Mouse (Mus musculus) embryonic facial prominence, embryonic 12.5 days (tissue): ENCODE data around the gene Cpne1. TPM values are rescaled to one million over a fixed set of nuclear protein-coding genes. Genes with fewer than 3 reads are reported as not detected.

Source experiments
- ATAC-seq: fragments of 200-750 bp; cut with Nextera tagmentation; 2 replicates; pipeline ENCODE4 v1.8.0; 2017; ENCODE audit not compliant: insufficient number of reproducible peaks, insufficient read depth, low FRiP score, low TSS enrichment
- H3K27ac ChIP-seq: fragments of 300-500 bp; sonication (generic); 2 replicates; pipeline ENCODE4 v1.5.1; 2016; ENCODE audit warnings: mild to moderate bottlenecking
- H3K27me3 ChIP-seq: fragments of 300-500 bp; sonication (generic); 2 replicates; pipeline ENCODE4 v1.6.1; 2016; ENCODE audit warnings: mild to moderate bottlenecking, moderate library complexity
- H3K36me3 ChIP-seq: fragments of 300-500 bp; sonication (generic); 2 replicates; pipeline ENCODE4 v1.6.1; 2016; ENCODE audit warnings: mild to moderate bottlenecking
- H3K4me1 ChIP-seq: fragments of 300-500 bp; sonication (generic); 2 replicates; pipeline ENCODE4 v1.6.1; 2016
- H3K4me2 ChIP-seq: fragments of 300-500 bp; sonication (generic); replicated peaks from 2 replicates; pipeline ENCODE4 v1.6.1; 2016; ENCODE audit warnings: mild to moderate bottlenecking, moderate library complexity
- H3K4me3 ChIP-seq: fragments of 300-500 bp; sonication (generic); 2 replicates; pipeline ENCODE4 v1.5.1; 2016; ENCODE audit warnings: mild to moderate bottlenecking
- H3K9ac ChIP-seq: fragments of 300-500 bp; sonication (generic); 2 replicates; pipeline ENCODE4 v1.6.1; 2016; ENCODE audit warnings: mild to moderate bottlenecking, moderate library complexity
- H3K9me3 ChIP-seq: fragments of 300-500 bp; sonication (generic); 2 replicates; pipeline ENCODE4 v1.6.1; 2016; ENCODE audit warnings: mild to moderate bottlenecking, moderate library complexity
- WGBS: fragments of 180-500 bp; shearing (Covaris S2); methylation state at CpG from one replicate; pipeline ENCODE4 v1.1.7; 2016; 5-methylcytosine and 5-hydroxymethylcytosine counted together
- polyA plus RNA-seq: library from polyadenylated mRNA; unstranded; fragments of >200 nt; fragmentation: Nextera tagmentation; extraction: Ambion mirVana; gene quantifications from 2 replicates; pipeline ENCODE4 v1.2.1, GENCODE M21; 2016

Gene Cpne1
- polyA plus RNA-seq, 1 experiment from 2014 or later: 64.9 TPM

DNA sequence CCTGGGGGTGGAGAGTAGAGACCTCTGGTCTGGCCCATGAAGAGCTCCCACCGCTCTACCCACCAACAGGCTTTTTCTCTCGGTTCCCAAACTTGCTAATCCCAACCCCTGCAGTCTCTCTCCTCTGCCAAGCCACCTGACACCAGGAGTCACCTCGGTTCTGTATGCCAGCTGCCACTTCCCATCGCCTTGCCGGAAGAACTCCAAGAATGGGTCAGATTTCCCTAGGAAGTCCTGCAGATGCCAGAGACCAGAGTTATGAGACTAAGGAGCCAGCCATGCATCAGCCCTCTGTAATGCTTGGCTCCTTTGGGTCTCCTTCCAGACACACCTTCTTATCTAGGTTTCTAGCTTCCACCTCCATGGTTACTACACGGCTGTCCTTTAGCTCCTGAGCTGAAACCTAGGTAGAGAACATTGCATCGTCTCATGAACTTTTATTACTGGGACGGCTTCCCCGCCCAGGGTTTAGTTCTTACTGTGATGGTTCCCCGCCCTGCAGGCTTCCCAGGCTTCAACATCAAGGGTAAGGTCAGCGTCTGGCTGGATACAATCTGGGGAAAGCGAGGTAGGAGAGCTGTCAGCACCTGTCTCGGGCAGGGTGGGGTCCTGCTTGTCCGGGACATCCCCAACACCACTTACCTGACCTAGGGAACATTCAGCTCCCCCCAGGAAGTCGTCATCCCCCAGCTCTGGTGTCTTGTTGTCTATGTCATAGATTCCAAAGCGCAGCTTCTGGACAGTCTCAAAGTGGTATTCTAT is 33.2 kb downstream of the Cpne1 start:
- no peak overlapping the region for H3K9ac ChIP-seq
- H3K27ac ChIP-seq: no peak overlapping the region
- no peak overlapping the region for H3K4me3 ChIP-seq
- no peaks in the 10 kb centered on the region for H3K9me3 ChIP-seq
- peaks cover 3% of the 10 kb centered on the region; the same call in 1 of the 2 replicates for H3K4me1 ChIP-seq
- H3K36me3 ChIP-seq: peaks cover 58% of the 10 kb centered on the region
- no peak overlapping the region for H3K4me2 ChIP-seq
- no peak for ATAC-seq
- no peaks in the 10 kb centered on the region for H3K27me3 ChIP-seq
- WGBS: 91% methylated on average over 16 of the region's 16 CpGs

DNA sequence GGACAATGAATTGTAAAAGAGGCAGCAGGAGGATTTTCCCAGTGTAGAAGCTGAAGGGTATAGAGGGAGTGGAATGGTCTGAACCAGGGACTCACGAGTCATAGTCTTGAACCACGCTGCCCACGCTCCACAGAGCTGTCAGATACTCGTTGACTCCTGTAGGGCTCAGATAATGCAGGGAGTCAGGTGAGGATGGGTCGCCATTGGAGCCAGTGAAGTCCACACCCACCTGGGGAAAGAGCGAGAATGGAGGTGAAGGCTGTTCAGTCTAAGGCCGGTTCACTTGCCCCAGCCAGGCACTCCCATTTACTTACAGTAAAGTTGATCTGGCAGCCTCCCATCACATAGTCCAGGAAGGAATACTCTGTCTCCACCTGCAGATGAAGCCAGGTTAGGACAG is 34.3 kb downstream of the Cpne1 start:
- no peaks in the 10 kb centered on the region for H3K9me3 ChIP-seq
- peaks cover 69% of the 10 kb centered on the region for H3K36me3 ChIP-seq
- 89% methylated on average over 7 of the region's 7 CpGs for WGBS
- H3K4me3 ChIP-seq: no peak overlapping the region
- no peak for ATAC-seq
- no peaks in the 10 kb centered on the region for H3K27me3 ChIP-seq
- H3K9ac ChIP-seq: no peak overlapping the region
- H3K27ac ChIP-seq: no peak overlapping the region
- peaks cover 3% of the 10 kb centered on the region; the same call in 1 of the 2 replicates for H3K4me1 ChIP-seq
- no peak overlapping the region for H3K4me2 ChIP-seq

DNA sequence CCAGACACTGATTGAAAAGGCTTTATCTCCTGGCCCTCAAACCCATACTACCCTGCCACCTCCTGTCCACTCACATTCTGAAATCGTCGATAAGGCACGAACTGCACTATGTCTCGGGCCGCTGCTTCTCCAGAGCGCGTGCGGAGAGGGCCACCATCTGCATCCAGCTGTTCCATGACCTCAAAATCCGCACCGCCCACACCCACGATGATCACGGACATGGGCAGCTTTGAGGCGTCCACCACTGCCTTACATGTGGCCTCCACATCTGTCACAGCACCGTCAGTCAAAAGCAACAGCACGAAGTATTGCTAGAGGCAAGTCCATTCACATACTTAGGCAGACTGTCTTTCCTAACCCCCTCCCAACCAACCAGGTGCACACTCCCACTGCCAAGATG is 38.0 kb downstream of the Cpne1 start:
- Histone ChIP-seq H3K36me3 (peaks cover 98% of the 10 kb centered on the region), H3K27me3 (no peaks in the 10 kb centered on the region), H3K9ac (no peak overlapping the region), H3K9me3 (no peaks in the 10 kb centered on the region), H3K4me2 (no peak overlapping the region), H3K27ac (no peak overlapping the region), H3K4me1 (no peaks in the 10 kb centered on the region), H3K4me3 (no peak overlapping the region)
- ATAC-seq: no peak
- WGBS: 95% methylated on average over 15 of the region's 15 CpGs

DNA sequence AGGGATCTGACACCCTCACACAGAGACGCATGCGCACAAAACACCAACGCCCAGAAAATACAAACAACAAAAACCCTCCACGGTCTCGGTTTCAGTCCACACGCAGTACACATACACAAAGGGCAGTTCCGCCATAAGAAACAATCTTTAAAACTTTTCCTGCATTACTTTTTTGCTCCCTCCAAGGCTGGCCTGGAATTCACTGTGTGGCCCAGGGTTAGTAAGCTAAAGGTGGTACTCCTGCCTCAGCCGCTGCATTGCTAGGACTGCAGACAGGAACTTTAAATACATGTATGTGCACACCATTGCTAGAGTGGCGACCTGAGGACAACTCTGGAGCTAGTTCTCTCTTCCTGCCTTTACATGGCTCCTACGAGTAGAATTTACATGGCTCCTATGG is 40.5 kb downstream of the Cpne1 start:
- Histone ChIP-seq H3K4me3 (no peak overlapping the region), H3K9me3 (no peaks in the 10 kb centered on the region), H3K9ac (no peak overlapping the region), H3K36me3 (peaks cover 81% of the 10 kb centered on the region), H3K27ac (no peak overlapping the region), H3K4me1 (peaks cover 5% of the 10 kb centered on the region), H3K27me3 (no peaks in the 10 kb centered on the region), H3K4me2 (no peak overlapping the region)
- ATAC-seq: no peak
- 94% methylated on average over 10 of the region's 10 CpGs for WGBS

DNA sequence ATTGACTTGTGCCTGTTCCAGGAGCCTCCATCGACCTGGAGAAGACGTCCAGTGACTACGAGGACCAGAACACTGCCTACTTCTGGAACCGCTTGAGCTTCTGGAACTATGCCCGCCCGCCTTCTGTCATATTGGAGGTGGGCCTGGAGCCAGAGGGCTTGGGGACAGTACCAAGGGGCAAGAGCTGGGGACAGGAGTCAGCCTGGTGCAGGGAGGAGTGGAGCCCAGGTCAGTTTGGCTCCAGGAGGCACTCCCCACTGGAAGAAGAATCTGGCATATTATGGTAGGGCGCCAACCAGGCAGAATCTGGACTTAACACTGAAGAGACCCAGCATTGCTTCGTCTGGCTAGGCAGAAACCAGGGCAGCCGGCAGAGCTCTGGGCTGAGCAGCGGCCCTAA is 43.8 kb downstream of the Cpne1 start:
- Histone ChIP-seq H3K27ac (no peak overlapping the region), H3K9me3 (no peaks in the 10 kb centered on the region), H3K4me2 (no peak overlapping the region), H3K4me1 (peaks cover 11% of the 10 kb centered on the region), H3K36me3 (peaks cover 47% of the 10 kb centered on the region), H3K4me3 (no peak overlapping the region), H3K9ac (no peak overlapping the region), H3K27me3 (no peaks in the 10 kb centered on the region)
- WGBS: 96% methylated on average over 10 of the region's 10 CpGs
- ATAC-seq: no peak

DNA sequence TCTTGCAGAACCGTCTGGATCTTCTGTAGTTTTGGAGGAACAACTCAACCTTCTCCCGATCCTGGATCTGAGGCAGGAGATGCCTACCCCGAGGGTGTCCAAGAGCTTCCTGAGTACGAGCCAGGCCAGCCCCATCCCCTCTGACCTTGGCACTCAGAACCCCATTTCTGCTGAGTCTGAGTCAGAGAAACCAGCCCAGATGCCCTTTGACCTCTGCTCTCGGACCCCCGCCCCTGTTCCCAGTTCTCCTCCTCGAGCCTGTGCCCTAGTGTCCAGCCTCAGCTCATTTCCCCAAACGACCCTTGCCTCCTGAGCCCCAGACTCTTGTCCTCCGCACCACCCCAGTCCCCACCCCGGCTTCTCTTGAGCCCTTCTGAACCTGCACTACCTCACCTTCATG is 45.6 kb downstream of the Cpne1 start:
- peak; percentile 7; the same call in 1 of the 2 replicates for ATAC-seq

DNA sequence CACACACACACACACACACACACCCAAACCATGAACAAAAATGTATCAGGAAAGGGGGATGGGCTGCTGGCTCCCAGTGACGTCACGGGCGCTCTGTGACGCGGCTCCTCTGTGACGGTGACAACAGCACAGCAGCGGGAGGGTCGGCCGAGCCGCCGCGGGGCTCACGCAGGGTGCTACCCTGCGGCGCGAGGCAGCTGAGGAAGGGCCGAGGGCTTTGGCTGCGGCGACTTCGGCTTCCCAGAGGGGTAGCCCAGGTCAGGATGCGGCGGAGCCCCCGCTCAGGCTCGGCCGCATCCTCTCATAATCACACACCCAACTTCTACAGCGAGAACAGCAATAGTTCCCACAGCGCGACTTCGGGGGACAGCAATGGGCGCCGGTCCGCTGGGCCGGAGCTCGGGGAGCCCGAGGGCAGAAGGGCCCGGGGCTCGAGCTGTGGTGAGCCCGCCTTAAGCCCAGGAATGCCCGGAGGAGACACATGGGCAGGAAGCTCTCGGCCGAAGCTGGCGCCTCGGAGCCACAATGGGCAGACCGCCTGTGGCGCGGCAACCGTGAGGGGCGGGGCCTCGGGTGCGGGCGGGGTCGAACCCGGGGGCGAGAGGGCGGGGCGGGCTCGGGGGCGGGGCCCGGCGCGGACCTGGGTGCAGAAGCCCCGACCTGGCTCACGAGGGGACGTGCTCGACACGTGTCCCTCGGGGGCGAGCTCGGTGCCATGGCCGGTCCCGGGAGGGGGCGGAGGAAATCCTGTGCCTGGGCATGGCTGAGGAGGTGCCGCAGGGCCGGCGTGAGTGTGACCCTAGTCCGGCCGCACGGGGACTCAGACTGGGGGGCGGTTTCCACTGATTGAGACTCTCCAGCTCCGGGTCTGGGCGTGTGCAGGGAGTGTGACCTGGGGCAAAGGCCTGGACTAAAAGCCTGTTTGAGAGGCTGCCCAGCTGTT is 46.4 kb downstream of the Cpne1 start, which contains the start of gene Spag4:
TSS of gene Spag4 (plus strand) at position 77 of the 943 bp plus-strand sequence.
- Histone ChIP-seq H3K4me3 (peak within 1 kb of the TSS; percentile 65), H3K4me1 (peaks cover 11% of the 10 kb centered on the region), H3K27ac (peak within 1 kb of the TSS; percentile 75), H3K9ac (peak within 1 kb of the TSS; percentile 71), H3K9me3 (no peaks in the 10 kb centered on the region), H3K36me3 (peaks cover 24% of the 10 kb centered on the region), H3K27me3 (no peaks in the 10 kb centered on the region), H3K4me2 (peak within 1 kb of the TSS; percentile 93)
- WGBS: under 1% methylated on average over 81 of the region's 81 CpGs
- peak; percentile 74 for ATAC-seq

More for the DNA sequence above, 45.6 kb downstream of the Cpne1 start:
- no peaks in the 10 kb centered on the region for H3K27me3 ChIP-seq
- H3K4me1 ChIP-seq: peaks cover 11% of the 10 kb centered on the region
- H3K9ac ChIP-seq: peak overlapping the region; percentile 71
- 24% methylated on average over 10 of the region's 10 CpGs for WGBS
- H3K4me2 ChIP-seq: peak overlapping the region; percentile 93
- H3K9me3 ChIP-seq: no peaks in the 10 kb centered on the region
- H3K27ac ChIP-seq: no peak overlapping the region
- H3K4me3 ChIP-seq: peak overlapping the region; percentile 65
- H3K36me3 ChIP-seq: peaks cover 31% of the 10 kb centered on the region

DNA sequence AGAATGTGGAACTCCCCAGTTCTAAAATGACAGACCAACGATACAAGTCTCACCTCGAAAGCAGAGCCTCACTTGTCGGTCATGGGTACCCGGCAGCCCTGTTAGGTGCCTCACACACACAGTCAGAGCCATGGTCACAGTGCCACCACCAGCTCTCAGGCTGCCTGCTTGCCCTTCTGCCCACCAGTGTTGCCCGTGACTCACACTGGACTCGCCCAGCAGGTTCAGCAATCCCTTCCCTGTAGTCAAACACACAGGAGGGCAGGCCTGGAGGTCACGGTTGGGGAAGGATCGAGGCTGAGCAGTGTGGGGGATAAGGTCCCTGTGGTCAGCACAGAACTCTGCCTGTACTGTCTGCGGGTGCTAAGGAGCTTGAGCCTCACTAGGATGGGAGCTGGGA is 58.9 kb downstream of the Cpne1 start, which contains the start of gene Fer1l4:
TSS of gene Fer1l4 (minus strand) at position 132 of the 400 bp plus-strand sequence.
- WGBS: 82% methylated on average over 9 of the region's 9 CpGs
- no peaks in the 10 kb centered on the region for H3K9me3 ChIP-seq
- H3K36me3 ChIP-seq: no peaks in the 10 kb centered on the region
- no peak within 1 kb of the TSS for H3K4me3 ChIP-seq
- no peaks in the 10 kb centered on the region for H3K4me1 ChIP-seq
- no peak within 1 kb of the TSS for H3K9ac ChIP-seq
- H3K4me2 ChIP-seq: no peak within 1 kb of the TSS
- no peaks in the 10 kb centered on the region for H3K27me3 ChIP-seq
- no peak for ATAC-seq
- no peak within 1 kb of the TSS for H3K27ac ChIP-seq

DNA sequence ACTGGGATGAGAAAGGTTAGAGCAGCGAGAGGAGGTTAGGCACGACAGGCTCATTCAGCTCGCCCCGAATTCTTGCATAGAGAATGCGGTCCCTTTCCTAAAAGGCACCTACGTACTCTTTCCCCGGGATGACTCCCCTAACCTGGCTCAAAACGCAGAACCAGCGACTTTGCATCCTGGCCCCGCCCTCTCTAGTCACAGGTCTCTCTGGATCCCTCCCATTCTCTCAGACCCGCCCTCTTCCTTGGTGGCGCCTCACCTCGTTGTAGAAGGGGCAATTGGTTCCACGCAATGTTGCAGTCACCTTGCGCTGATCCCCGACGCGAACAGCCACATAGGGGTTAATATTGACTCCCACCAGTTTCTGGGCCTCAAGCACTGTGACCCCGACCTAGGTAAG is 63.8 kb downstream of the Cpne1 start:
- no peak overlapping the region for H3K4me3 ChIP-seq
- 7% methylated on average over 19 of the region's 19 CpGs for WGBS

DNA sequence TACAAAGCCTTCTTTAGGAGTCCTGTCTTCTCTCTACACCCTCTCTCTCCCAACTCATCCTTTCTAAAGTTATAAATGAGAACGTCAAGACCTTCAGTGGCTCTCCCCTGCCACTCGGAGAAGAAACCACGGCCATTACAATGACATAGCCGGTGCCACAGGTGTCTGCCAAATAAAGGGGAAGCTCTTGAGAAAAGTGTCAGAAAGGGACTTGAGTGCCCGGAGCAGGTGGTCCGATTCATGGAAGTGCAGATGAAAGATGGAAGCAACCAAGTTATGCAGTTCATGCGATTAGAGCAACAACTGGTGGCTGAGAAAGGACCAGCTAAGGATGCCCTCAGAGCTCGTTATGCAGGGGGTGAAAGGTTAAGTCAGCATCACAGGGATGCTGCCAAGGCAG is 68.9 kb downstream of the Cpne1 start:
- H3K4me2 ChIP-seq: no peak overlapping the region
- H3K9ac ChIP-seq: no peak overlapping the region
- H3K4me3 ChIP-seq: no peak overlapping the region
- peaks cover 9% of the 10 kb centered on the region; the same call in 1 of the 2 replicates for H3K27me3 ChIP-seq
- H3K36me3 ChIP-seq: no peaks in the 10 kb centered on the region
- no peak overlapping the region for H3K27ac ChIP-seq
- no peaks in the 10 kb centered on the region for H3K9me3 ChIP-seq
- WGBS: 85% methylated on average over 8 of the region's 8 CpGs
- no peaks in the 10 kb centered on the region for H3K4me1 ChIP-seq
- no peak for ATAC-seq

More for the DNA sequence above, 63.8 kb downstream of the Cpne1 start:
- Histone ChIP-seq H3K27me3 (peaks cover 9% of the 10 kb centered on the region; the same call in 1 of the 2 replicates), H3K9me3 (no peaks in the 10 kb centered on the region), H3K9ac (no peak overlapping the region), H3K4me1 (no peaks in the 10 kb centered on the region), H3K36me3 (no peaks in the 10 kb centered on the region), H3K4me2 (peak overlapping the region; percentile 14), H3K27ac (no peak overlapping the region)
- no peak for ATAC-seq

DNA sequence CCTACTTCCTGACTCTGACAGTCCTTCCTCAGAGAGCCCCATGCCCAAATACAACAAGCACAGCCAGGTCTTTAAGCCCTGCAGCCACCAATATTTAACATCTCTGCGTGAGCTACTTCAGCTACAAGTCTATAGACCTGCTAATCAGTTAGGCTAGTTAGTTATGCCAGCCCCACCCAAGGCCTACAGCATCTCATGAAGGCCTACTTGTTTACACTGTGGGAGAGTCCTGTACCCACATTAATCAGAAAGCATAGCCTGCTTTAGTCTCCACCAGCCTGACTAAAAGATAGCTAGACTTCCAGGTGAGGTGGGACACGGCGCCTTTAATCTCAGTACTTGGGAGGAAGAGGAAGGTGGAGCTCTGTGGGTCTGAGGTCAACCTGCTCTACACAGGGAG is 72.4 kb downstream of the Cpne1 start:
- H3K4me1 ChIP-seq: no peaks in the 10 kb centered on the region
- H3K9ac ChIP-seq: no peak overlapping the region
- no peaks in the 10 kb centered on the region for H3K27me3 ChIP-seq
- H3K4me2 ChIP-seq: no peak overlapping the region
- H3K4me3 ChIP-seq: no peak overlapping the region
- no peak for ATAC-seq
- whole genome bisulfite sequencing: 89% methylated on average over 3 of the region's 3 CpGs
- no peaks in the 10 kb centered on the region for H3K9me3 ChIP-seq
- no peaks in the 10 kb centered on the region for H3K36me3 ChIP-seq
- H3K27ac ChIP-seq: no peak overlapping the region
